Mouse (Mus musculus): ENCODE data around the gene Shc1.

Gene Shc1

GRCm38 (mm10) chr3:89418861-89419250, 613 bp downstream of the Shc1 start:
- WGBS = under 1% methylated on average over 16 of the region's 16 CpGs

GRCm38 (mm10) chr3:89419571-89419970, 1.3 kb downstream of the Shc1 start:
- WGBS = 12% methylated on average over 9 of the region's 9 CpGs

- WGBS = 51% methylated on average over 3 of the region's 3 CpGs
Observed at GRCm38 (mm10) chr3:89419981-89420380, 1.7 kb downstream of the Shc1 start.

- WGBS = 71% methylated on average over 2 of the region's 2 CpGs
Observed at GRCm38 (mm10) chr3:89420421-89420820, 2.2 kb downstream of the Shc1 start.

GRCm38 (mm10) chr3:89421002-89421774, 2.9 kb downstream of the Shc1 start:
- 9% methylated on average over 11 of the region's 11 CpGs for WGBS

GRCm38 (mm10) chr3:89421810-89422473, 3.7 kb downstream of the Shc1 start:
- WGBS = 17% methylated on average over 22 of the region's 22 CpGs

GRCm38 (mm10) chr3:89422556-89423205, 4.4 kb downstream of the Shc1 start:
- 69% methylated on average over 6 of the region's 6 CpGs for WGBS

- WGBS = 93% methylated on average over 5 of the region's 5 CpGs
Observed at GRCm38 (mm10) chr3:89424416-89425140, 6.3 kb downstream of the Shc1 start.

GRCm38 (mm10) chr3:89425141-89425525, 6.9 kb downstream of the Shc1 start:
- 75% methylated on average over 5 of the region's 5 CpGs for WGBS

GRCm38 (mm10) chr3:89425876-89426275, 7.6 kb downstream of the Shc1 start:
- WGBS = 96% methylated on average over 4 of the region's 4 CpGs

- WGBS = 96% methylated on average over 7 of the region's 7 CpGs
Observed at GRCm38 (mm10) chr3:89429021-89429420, 10.8 kb downstream of the Shc1 start.

- 2% methylated on average over 68 of the region's 68 CpGs for WGBS
Observed at GRCm38 (mm10) chr3:89430171-89431159, 12.2 kb downstream of the Shc1 start, which contains the start of gene Pygo2. TSS of gene Pygo2 (plus strand) at chr3:89430214.

- WGBS = 86% methylated on average over 8 of the region's 8 CpGs
Observed at GRCm38 (mm10) chr3:89432606-89433005, 14.4 kb downstream of the Shc1 start.

- 54% methylated on average over 11 of the region's 11 CpGs for WGBS
Observed at GRCm38 (mm10) chr3:89434532-89434931, 16.3 kb downstream of the Shc1 start.

- WGBS = 49% methylated on average over 7 of the region's 7 CpGs
Observed at GRCm38 (mm10) chr3:89435041-89435440, 16.8 kb downstream of the Shc1 start.

- WGBS = 8% methylated on average over 16 of the region's 16 CpGs
Observed at GRCm38 (mm10) chr3:89436176-89437113, 18.2 kb downstream of the Shc1 start, which contains the start of gene Pbxip1. TSS of gene Pbxip1 (plus strand) at chr3:89436706.

- WGBS = 12% methylated on average over 5 of the region's 5 CpGs
Observed at GRCm38 (mm10) chr3:89437269-89437668, 19.0 kb downstream of the Shc1 start.

GRCm38 (mm10) chr3:89440691-89441090, 22.4 kb downstream of the Shc1 start:
- WGBS = 84% methylated on average over 2 of the region's 2 CpGs

GRCm38 (mm10) chr3:89448720-89449537, 30.7 kb downstream of the Shc1 start:
- 67% methylated on average over 13 of the region's 13 CpGs for WGBS

Data from cerebral cortex, adult 2 months (tissue).